Mouse (Mus musculus): ENCODE measurements around the gene Camkk1. TPM values are rescaled to one million over a fixed set of nuclear protein-coding genes. Genes with fewer than 3 reads are reported as not detected.

Gene Camkk1
- total and polyA plus RNA-seq, 3 experiments, result 5.8 to 6.6 TPM; not detected in 1

GRCm38 (mm10) chr11:72987807-72988206, 31.0 kb upstream of the Camkk1 start (continued):
- TF ChIP-seq JUND (IDR thresholded peaks at IDR 0.05; ENCODE audit: low read depth, low read length), result 0 out of 2 replicates have a peak, but pooled peaks have one; percentile 17
- no peak for TF ChIP-seq NRF1 (IDR thresholded peaks at IDR 0.05; ENCODE audit: insufficient read depth, low read depth, low read length, poor library complexity, severe bottlenecking)
- TF ChIP-seq GATA1 (IDR thresholded peaks at IDR 0.05; ENCODE audit: low read depth, low read length), result peak; percentile 91
- TF ChIP-seq SIN3A (IDR thresholded peaks at IDR 0.05; ENCODE audit: low read length), result peak; percentile 85
- TF ChIP-seq MAFK (IDR thresholded peaks at IDR 0.05; ENCODE audit: borderline replicate concordance, low read depth, low read length), result peak; percentile 27; the same call in 1 of the 2 replicates
- TF ChIP-seq ELF1 (IDR thresholded peaks at IDR 0.05; ENCODE audit: low read depth, low read length), result peak; percentile 55; the same call in 1 of the 2 replicates
- TF ChIP-seq RCOR1 (IDR thresholded peaks at IDR 0.05; ENCODE audit: low read depth, low read length), result peak; percentile 85
- no peak for TF ChIP-seq ZC3H11A (IDR thresholded peaks at IDR 0.05; ENCODE audit: low read depth, low read length)
- peak; percentile 81 for TF ChIP-seq MAZ (IDR thresholded peaks at IDR 0.05; ENCODE audit: low read depth, low read length)
- TF ChIP-seq ZKSCAN1 (IDR thresholded peaks at IDR 0.05; ENCODE audit: low read depth, low read length), result no peak
- peak; percentile 77 for TF ChIP-seq MXI1 (IDR thresholded peaks at IDR 0.05; ENCODE audit: low read depth, low read length)
- TF ChIP-seq RAD21 (IDR thresholded peaks at IDR 0.05; ENCODE audit: low read depth, low read length), result no peak
- peak; percentile 17 for TF ChIP-seq SMC3 (IDR thresholded peaks at IDR 0.05; ENCODE audit: low read depth, low read length)

DNA sequence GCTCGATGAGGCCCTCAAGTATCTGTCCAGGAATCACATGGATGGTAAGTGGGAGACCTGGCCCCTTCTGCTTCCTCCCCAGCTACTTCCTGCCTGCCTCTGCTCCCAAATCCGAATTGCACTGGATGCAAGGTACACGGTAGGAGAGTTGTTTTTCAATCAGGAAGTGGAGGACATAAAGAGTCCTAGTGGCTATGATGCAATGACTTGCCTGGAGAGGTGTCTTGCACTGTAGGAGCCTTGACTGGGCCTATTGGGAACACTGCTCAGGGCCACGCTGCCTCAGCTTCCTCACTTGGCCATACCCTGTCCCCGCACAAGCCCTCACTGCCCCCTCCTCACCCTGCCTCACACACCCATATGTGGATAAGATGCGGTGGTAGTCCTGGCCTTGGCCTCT, 29.8 kb upstream of the Camkk1 start:
- peaks cover 18 to 32% of the 10 kb centered on the region in 2 experiments for H3K4me1 ChIP-seq (ENCODE audit: control insufficient read depth in 1 of 2, insufficient read depth in 2 of 2, low read length in 2 of 2)
- peaks cover 0 to 26% of the 10 kb centered on the region in 2 experiments; a peak in 2 of 4 replicates for H3K36me3 ChIP-seq (ENCODE audit: control insufficient read depth in 1 of 2, insufficient read depth in 2 of 2, low read length in 2 of 2)

GRCm38 (mm10) chr11:72990688-72991087, 28.1 kb upstream of the Camkk1 start:
- DNase-seq (ENCODE audit: low read depth, low spot score), result no peak
- H3K9ac ChIP-seq (ENCODE audit: control insufficient read depth, low read depth, low read length, poor library complexity, severe bottlenecking), result no peak overlapping the region
- H3K79me2 ChIP-seq (ENCODE audit: control insufficient read depth, insufficient read depth, low read length, poor library complexity), result no peaks in the 10 kb centered on the region
- peaks cover 0 to 29% of the 10 kb centered on the region in 2 experiments; a peak in 2 of 4 replicates for H3K36me3 ChIP-seq (ENCODE audit: control insufficient read depth in 1 of 2, insufficient read depth in 2 of 2, low read length in 2 of 2)
- H3K9me3 ChIP-seq (replicated peaks; ENCODE audit: insufficient read depth, low read length), result no peaks in the 10 kb centered on the region
- TF ChIP-seq ETS1 (IDR thresholded peaks at IDR 0.05; ENCODE audit: low read depth, low read length) (no peak), ZKSCAN1 (IDR thresholded peaks at IDR 0.05; ENCODE audit: low read depth, low read length) (no peak), POLR2A (IDR thresholded peaks at IDR 0.05; ENCODE audit: control insufficient read depth in 1 of 2, insufficient read depth in 1 of 2, low read depth in 1 of 2, low read length in 2 of 2, poor library complexity in 1 of 2) (no peak), RCOR1 (IDR thresholded peaks at IDR 0.05; ENCODE audit: low read depth, low read length) (no peak), MAFK (IDR thresholded peaks at IDR 0.05; ENCODE audit: borderline replicate concordance, low read depth, low read length) (no peak), MAZ (IDR thresholded peaks at IDR 0.05; ENCODE audit: low read depth, low read length) (no peak), ELF1 (IDR thresholded peaks at IDR 0.05; ENCODE audit: low read depth, low read length) (no peak), RAD21 (IDR thresholded peaks at IDR 0.05; ENCODE audit: low read depth, low read length) (no peak), GABPA (IDR thresholded peaks at IDR 0.05; ENCODE audit: low read depth, low read length) (no peak)
- no peak overlapping the region for H3K4me3 ChIP-seq (ENCODE audit: control insufficient read depth in 1 of 2, insufficient read depth in 1 of 2, low read depth in 2 of 2, low read length in 2 of 2)
- H3K27me3 ChIP-seq (ENCODE audit: control insufficient read depth in 1 of 2, insufficient read depth in 2 of 2, low read length in 2 of 2), result no peaks in the 10 kb centered on the region
- H3K4me1 ChIP-seq (ENCODE audit: control insufficient read depth in 1 of 2, insufficient read depth in 2 of 2, low read length in 2 of 2), result peaks cover 18 to 39% of the 10 kb centered on the region in 2 experiments
- no peak overlapping the region for H3K27ac ChIP-seq (ENCODE audit: control insufficient read depth, low read depth, low read length)

More for the DNA sequence above, 29.8 kb upstream of the Camkk1 start:
- Histone ChIP-seq H3K4me3 (ENCODE audit: control insufficient read depth in 1 of 2, insufficient read depth in 1 of 2, low read depth in 2 of 2, low read length in 2 of 2) (no peak overlapping the region), H3K27me3 (ENCODE audit: control insufficient read depth in 1 of 2, insufficient read depth in 2 of 2, low read length in 2 of 2) (no peaks in the 10 kb centered on the region), H3K9ac (ENCODE audit: control insufficient read depth, low read depth, low read length, poor library complexity, severe bottlenecking) (no peak overlapping the region), H3K27ac (ENCODE audit: control insufficient read depth, low read depth, low read length) (no peak overlapping the region), H3K79me2 (ENCODE audit: control insufficient read depth, insufficient read depth, low read length, poor library complexity) (no peaks in the 10 kb centered on the region), H3K9me3 (replicated peaks; ENCODE audit: insufficient read depth, low read length) (no peaks in the 10 kb centered on the region)
- no peak for DNase-seq (ENCODE audit: low read depth, low spot score)
- TF ChIP-seq CTCF (IDR thresholded peaks at IDR 0.05 in 2 of 3, conservative IDR thresholded peaks at IDR 0.05 in 1 of 3; ENCODE audit: control insufficient read depth in 1 of 3, insufficient read depth in 1 of 3, low read depth in 2 of 3, low read length in 3 of 3, poor library complexity in 1 of 3, severe bottlenecking in 1 of 3), result no peak
- no peak for TF ChIP-seq SIN3A (IDR thresholded peaks at IDR 0.05; ENCODE audit: low read length)
- TF ChIP-seq NELFE (IDR thresholded peaks at IDR 0.05; ENCODE audit: low read depth, low read length), result no peak
- no peak for TF ChIP-seq POLR2A (IDR thresholded peaks at IDR 0.05; ENCODE audit: control insufficient read depth in 1 of 2, insufficient read depth in 1 of 2, low read depth in 1 of 2, low read length in 2 of 2, poor library complexity in 1 of 2)
- TF ChIP-seq GATA1 (IDR thresholded peaks at IDR 0.05; ENCODE audit: low read depth, low read length), result no peak
- TF ChIP-seq CHD1 (IDR thresholded peaks at IDR 0.05; ENCODE audit: low read depth, low read length), result no peak
- TF ChIP-seq UBTF (IDR thresholded peaks at IDR 0.05; ENCODE audit: borderline replicate concordance, insufficient read depth, low read depth, low read length), result no peak
- no peak for TF ChIP-seq TCF12 (IDR thresholded peaks at IDR 0.05; ENCODE audit: low read depth, low read length)
- no peak for TF ChIP-seq USF1 (IDR thresholded peaks at IDR 0.05; ENCODE audit: low read depth, low read length)
- no peak for TF ChIP-seq EP300 (IDR thresholded peaks at IDR 0.05; ENCODE audit: low read depth in 1 of 2, low read length in 2 of 2)
- TF ChIP-seq MAX (IDR thresholded peaks at IDR 0.05; ENCODE audit: low read length), result no peak
- TF ChIP-seq ZNF384 (IDR thresholded peaks at IDR 0.05; ENCODE audit: low read depth, low read length), result no peak
- TF ChIP-seq SMC3 (IDR thresholded peaks at IDR 0.05; ENCODE audit: low read depth, low read length), result no peak
- no peak for TF ChIP-seq RAD21 (IDR thresholded peaks at IDR 0.05; ENCODE audit: low read depth, low read length)
